Mouse (Mus musculus): ENCODE measurements around the gene Irak3.

Irak3 gene

DNA sequence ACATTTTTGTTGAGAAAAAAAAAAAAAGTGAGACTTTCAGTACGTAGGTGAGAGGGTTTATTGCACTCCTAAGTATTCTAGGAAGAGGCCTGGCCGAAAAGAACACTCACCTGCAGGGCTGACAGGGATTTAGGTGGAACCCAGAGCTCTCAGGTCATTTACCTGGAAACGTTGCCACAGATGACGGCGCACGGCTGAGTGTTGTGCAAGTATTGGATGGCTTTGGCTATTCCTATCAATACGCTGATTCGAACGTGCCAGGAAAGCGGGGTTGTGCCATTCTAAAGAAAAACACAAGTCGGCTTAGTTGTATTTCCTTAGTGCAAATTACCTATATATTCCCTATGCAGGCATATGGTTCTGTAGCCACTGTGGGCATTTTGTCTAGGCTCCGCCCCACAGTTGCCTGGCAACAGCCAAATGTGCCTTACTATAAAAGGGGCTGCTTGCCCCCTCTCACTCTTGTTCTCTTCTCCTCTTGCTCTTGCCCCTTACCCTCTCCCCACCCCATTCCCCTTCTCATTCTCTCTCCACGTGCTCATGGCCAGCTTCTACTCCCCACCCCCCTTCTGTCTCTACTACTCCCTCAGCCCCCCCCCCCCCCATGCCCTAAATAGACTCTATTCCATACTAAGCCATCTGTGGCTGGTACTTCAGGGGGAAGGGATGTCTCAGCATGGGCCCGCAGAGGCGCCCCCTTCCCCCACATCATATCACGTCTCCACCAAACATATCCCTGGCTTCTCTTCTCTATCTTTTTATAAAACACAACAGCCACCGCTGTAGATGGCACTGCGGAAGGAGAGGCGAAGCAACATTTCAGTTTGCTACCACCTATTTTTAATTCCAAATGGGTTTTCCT lies 36.8 kb downstream of the Irak3 start:
- in situ Hi-C loops (cut with MboI, MseI), result no loop called here

DNA sequence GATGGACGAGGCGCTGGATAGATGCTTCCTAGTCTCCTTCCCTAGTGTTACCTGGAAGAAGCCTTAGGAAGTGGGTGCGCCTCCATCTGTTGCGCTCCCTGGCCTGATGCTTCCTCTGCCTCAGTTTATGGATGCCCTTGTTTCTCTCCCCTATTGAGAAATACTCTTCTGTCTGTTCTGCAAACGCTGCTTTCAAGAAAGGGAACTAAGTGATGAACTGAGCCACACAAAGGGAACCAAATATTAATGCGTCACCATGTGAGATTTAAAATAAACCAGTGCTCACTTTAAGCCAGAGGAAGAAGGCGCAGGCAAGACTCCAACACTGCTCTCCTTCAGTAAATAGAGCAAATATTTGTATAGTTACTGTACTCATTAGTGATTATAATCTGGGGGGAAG lies 38.4 kb downstream of the Irak3 start:
- in situ Hi-C loops (cut with MboI, MseI), result no loop called here

DNA sequence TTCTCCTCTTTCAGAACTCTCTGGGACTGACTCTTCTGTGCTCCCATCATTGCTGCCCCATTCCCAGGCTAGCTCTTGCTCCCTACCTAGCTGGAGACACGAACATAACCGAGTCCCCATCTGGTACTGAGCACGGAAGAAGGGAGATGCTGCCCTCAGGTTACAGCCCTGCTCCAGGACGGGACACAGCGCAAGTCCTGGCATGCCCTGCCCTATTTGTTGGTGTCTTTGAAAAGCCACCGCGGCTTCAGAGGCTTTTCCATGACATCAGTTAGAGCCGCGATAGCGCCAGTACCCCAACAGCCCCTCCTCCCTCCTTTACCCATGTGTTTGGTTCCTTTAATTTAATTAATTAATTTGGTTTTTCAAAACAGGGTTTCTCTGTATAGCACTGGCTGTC lies 39.1 kb downstream of the Irak3 start:
- in situ Hi-C loops (cut with MboI, MseI), result no loop called here

DNA sequence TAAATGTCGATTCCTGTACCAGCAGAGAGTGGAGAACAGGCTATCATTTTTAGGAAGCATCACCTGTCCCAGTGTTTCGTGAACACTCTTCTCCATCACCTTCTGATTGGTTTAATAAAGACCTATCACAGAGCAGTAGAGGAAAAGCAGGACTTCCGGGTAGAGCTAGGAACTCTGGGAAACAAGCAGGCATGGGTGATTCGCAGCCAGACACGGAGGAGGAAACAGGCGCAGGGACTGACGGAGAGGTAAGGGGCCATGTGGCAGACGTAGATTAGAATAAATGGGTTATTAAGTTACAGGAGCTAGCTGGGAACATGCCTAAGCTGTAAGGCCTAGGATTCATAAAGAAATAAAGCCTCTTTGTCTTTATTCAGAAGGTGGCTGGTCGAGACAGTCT lies 41.4 kb downstream of the Irak3 start:
- in situ Hi-C loops (cut with MboI, MseI), result no loop called here

DNA sequence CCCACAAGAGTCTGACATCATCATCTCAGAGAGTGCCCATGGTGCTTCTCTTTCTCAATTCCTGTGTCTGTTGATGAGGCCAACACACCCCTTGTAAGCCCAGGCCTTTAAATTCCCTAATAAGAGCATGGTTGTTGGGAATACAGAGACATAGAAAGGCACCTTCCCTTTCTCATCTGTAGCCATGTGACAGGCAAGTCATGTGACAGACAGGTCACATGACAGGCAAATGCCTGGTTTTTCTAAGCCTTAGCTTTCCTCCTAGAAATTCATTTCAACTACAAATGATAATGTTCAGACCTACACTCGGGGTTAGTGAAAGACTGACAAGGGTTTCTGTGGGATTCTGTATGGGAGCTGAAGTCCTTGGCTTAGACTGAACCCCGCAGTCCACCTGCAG lies 48.0 kb downstream of the Irak3 start:
- in situ Hi-C loops (cut with MboI, MseI), result no loop called here

DNA sequence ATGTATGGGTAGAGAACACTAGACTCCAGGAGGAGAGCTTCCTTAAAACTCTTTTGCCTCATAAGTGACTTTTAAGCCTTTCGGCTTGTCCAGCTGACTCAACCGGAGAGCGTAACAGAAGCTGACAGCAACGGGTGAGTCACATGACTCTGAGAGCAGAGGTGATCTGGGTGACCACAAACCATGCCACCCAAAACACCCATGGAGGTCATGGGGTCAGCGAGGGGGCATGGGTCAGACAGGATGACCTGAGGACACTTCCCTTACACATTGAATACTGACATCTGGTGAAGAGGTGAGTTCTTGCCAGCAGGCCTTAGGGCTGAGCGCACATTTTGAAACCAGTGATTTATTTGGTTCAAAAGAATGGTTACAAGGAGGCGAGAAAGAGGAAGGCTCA lies 50.3 kb downstream of the Irak3 start:
- in situ Hi-C loops (cut with MboI, MseI), result no loop called here

DNA sequence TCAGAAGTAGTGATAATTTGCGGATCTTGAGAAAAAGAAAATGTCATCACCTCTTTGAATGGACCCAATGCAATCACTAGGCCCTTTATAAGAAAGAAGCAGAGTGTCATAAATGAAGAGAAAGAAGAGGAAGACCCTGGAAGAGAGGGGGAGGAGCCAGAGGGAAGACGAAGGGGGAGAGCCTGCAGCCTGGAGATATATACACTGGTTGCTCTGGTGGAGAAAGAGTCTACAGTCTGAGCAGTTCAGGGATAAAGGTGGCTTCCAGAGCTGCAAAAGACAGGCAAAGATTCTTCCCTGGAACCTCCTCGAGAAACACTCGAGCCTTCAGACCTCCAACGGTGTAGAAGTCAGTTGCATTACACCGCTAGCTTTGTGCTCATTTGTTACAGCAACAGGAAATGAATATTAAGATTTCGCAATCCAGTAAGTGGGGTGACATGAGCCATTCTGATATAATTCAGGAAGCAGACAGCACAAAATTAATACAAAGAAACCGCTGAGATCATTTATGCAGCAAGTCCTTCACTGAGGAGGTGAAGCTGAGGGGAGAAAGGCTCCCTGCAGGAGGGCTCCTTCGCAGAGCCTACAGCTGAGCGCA lies 60.9 kb downstream of the Irak3 start:
- in situ Hi-C loops (cut with MboI, MseI), result no loop called here

DNA sequence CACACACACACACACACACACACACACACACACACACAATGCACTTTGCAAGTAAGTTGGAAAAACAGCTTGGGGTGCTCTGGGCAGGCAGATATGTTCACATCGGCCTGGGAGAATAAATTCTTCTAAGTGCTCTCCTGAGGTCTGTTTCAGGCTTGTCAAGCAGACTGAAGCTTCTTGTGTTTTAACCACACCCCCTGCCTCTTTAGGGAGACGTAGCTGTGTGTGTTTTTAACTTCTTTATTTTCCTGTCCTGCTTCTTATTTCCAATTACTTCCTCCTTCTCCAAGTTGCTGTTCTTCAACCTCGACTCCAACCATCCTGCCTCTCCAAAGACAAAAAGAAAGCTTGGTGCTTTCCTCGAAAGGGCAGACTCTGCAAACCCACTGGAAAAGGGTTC lies 61.7 kb downstream of the Irak3 start:
- in situ Hi-C loops (cut with MboI, MseI), result no loop called here

DNA sequence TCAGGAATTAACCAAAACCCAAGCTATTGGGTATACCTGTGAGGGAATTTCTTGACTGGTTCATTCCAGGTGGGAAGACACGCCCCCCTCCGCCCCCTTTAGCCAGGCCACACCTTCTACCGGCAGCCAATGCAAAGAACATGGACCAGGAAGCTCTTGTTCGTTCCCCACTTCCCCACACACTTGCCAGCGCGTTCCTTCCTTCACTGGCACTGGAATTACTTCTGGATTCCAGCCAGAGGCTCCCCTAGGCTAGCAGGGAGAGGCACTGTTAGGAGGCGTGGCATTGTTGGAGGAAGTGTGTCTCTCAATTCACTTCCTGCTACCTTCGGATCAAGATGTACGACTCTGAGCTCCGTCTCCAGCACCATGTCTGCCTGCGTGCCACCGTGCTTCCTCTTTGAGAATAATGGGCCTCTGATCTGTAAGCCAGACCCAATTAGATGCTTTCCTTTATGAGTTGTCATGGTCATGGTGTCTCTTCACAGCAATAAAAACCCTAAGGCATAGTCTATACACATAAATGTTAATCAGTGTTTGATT lies 65.8 kb downstream of the Irak3 start:
- in situ Hi-C loops (cut with MboI, MseI), result no loop called here

DNA sequence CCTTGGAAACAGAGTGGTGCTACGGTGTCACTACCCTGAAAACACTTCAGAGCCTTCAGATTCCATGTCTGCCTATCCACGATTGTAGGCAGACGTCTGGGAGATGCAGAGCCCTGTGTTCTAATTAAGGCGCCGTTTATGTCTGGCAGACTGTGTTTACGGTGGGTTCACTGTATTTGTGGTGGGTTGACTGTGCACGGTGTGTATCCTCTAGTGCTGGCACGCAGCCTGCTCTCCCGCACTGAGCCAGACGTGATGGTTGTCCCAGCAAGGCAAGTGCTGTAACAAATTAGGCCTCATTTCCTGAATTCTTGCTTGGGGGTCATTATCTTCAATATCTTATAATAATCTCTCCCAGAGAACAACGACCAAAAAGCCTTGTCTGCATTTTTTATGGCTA lies 68.2 kb downstream of the Irak3 start:
- in situ Hi-C loops (cut with MboI, MseI), result no loop called here

DNA sequence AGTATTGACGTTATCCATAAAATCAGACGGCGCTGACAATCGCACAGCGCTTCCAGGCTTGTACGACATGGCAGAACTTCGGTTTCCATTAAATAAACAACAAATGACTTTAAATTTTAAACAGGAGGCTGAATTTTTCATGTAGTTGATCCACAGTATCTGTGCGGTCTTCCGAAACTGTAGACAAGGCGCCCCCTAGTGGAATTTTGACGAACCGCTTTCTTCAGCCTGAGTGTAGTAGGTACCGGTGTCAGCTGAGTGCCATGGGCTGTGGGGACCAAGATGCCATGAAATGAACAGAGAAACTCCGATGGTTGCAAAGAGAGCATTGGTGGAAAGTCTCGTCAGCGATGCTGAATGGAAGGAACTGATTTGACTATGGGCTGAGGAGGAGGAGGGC lies 71.3 kb downstream of the Irak3 start:
- in situ Hi-C loops (cut with MboI, MseI), result no loop called here

DNA sequence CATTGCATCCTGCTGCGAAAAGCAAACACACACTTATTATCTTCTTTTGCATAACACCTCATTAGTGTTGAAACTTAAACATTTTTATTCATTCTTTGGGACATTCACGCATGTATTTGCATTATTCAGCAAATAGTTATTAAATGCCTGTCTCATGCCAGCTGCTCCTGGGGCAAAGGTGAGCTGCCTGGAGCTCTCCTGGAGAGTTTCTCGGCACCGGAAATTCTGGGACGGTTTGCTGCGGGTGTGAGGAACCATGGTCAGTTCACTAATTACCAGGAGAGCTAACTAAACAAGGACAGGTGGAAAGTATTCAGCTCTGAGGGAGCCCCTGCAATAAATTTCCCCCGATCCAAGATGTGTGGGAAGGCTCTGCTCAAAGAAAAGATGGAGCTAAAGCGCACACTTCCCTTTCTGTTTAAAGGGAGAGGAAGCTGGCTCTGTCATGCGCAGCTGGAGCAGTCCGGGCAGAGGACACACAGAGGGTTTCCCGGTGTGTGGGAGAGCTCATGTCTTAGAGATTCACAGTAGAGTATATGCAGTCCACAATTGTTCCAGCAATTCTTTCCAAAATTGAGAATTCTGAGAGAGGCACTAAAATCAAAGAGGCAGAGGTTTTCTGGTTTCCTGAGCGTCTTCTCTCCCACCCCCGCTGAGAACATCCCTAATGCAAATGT lies 73.2 kb downstream of the Irak3 start:
- in situ Hi-C loops (cut with MboI, MseI), result loop anchor here (10.0 kb wide), 1 partner anchor 324 kb away; no protein-coding TSS in a partner anchor

DNA sequence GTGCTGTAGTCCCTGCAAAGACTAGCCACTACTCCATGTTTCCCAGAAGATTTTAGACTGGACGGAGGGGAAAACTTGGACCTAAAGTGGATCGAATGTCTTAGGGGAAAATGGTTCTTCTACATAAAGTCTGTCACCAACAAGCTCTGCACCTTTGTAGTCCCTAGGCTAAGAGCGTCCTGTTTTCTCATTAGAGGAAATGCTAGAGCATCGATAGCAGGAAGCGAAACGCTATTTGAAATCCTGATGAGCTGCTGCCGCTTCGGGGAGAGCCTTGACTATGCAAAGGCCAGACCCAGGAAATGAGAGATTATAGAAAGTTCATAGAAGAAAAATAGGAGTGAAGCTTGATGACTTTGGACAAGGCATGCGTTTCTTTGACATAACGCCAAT lies 76.5 kb downstream of the Irak3 start:
- in situ Hi-C loops (cut with MboI, MseI), result loop anchor here (10.0 kb wide), 1 partner anchor 321 kb away; no protein-coding TSS in a partner anchor

DNA sequence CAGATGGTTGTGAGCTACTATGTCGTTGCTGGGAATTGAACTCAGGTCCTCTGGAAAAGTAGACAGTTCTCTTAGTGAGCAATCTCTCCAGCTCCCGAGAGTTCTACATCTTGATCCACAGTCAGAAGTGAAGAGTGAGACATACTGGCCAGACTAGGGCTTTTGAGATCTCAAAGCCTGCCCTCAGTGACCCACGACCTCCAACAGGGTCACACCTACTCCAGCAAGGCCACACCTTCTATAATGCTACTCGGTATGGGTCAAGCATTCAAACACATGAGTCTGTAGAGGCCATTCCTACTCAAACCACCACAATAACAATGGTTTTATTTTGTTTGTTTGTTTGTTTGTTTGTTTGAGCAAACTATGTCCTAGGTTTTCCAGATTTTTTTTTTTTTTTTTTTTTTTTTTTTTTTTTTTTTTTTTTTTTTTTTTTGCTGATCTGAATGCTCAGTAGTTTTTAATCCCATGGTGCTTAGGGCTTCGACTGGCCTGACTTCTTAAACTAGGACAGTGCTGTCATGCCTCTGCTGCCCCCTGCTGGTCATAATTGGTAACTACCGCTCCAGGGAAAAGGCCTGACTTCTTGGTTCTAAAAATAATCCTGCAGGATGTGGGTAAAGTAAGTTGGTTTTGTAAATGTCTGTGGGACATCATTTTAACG lies 77.0 kb downstream of the Irak3 start:
- in situ Hi-C loops (cut with MboI, MseI), result loop anchor here (10.0 to 25.0 kb wide), 2 partner anchors 320 to 888 kb away; partner anchors contain the start of gene Cand1

DNA sequence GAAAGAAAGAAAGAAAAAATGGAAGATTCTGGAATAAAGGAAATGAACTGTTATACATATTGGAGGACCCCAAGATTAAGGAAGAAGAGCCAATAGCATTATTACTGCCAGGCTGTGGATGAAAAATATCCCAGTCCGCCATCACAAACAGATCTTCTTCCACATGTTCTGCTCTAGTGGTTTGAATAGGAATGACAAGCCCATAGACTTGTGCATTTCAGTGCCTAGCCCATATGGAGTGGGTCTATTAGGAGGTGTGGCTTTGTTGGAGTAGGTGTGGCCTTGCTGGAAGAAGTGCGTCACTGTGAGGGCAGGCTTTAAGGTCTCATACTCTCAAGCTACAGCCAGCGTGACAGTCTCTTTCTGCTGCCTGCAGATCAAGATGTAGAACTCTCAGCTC lies 78.2 kb downstream of the Irak3 start:
- in situ Hi-C loops (cut with MboI, MseI), result loop anchor here (10.0 to 25.0 kb wide), 2 partner anchors 319 to 886 kb away; partner anchors contain the start of gene Cand1

DNA sequence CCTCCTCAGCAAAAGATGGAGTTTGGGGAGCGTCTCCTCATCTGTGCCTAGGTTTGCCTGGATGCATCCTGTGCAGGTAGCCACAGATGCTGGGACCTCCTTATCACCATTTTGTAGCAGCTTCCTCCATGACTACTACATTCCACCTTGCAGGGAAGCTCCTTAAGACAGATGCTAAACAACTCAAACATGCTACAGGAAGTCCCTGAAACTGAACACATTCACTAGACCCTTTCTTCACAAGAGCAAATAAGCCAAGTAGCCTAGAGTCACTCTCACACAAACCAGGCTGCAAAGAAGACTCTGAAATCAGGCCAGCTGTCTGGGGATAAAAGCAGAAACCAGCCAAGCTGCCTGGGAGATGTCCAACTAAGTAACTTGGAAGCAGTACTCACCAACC lies 86.7 kb downstream of the Irak3 start:
- in situ Hi-C loops (cut with MboI, MseI), result loop anchor here (10.0 to 25.0 kb wide), 2 partner anchors 90 to 878 kb away; partner anchors contain the start of genes Cand1, Irak3 and Tmbim4

DNA sequence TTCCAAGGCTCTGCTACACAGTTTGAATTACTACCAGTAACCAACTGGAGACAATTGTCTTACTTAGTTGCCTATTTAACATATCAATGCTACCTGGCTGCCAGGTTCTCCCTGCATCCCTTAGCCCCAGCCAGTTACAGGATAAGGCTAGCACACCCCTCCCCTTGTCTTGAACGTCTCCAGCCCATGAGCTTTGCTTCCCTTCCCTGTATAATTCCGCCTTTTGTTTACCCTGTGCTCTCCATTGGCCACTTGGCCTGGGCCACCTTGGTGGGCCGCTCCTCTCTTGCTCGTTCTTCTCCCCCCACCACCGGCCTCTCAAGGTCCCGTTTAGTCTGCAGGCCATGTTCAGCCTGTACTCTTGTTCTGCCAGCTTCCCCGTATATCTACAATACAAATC lies 87.4 kb downstream of the Irak3 start:
- in situ Hi-C loops (cut with MboI, MseI), result loop anchor here (10.0 to 25.0 kb wide), 2 partner anchors 90 to 877 kb away; partner anchors contain the start of genes Cand1, Irak3 and Tmbim4

DNA sequence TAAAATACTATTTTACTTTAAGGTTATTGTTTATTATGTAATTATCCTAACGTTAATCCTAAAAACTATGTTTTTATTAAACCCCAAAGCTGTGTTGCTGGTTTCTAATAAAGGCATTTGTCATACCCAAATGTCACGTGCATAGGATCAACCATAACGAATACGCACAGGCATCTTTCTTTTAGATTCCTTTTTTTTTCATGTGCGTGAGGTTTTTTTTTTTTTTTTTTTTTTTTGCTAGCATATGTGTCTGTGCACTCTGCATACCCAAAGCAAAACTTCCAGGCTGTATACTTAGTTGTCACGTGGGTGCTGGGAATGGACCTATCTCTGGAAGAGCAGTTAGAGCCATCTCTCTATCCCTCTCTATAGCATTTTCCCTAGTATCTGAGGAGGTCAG lies 88.0 kb downstream of the Irak3 start:
- in situ Hi-C loops (cut with MboI, MseI), result loop anchor here (10.0 to 25.0 kb wide), 2 partner anchors 91 to 877 kb away; partner anchors contain the start of genes Cand1, Irak3 and Tmbim4

DNA sequence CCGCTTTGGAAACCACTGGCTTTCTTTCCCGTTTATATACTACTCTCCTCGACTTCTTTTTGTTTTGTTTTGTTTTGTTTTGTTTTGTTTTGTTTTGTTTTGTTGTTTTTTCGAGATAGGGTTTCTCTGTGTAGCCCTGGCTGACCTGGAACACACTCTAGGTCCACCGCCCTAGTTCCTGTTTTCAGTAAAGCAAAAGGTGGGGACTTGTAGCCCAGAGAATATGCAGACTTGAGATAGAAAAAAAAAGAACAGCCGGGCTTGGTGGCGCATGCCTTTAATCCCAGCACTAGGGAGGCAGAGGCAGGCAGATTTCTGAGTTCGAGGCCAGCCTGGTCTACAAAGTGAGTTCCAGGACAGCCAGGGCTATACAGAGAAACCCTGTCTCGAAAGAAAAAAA lies 88.4 kb downstream of the Irak3 start:
- in situ Hi-C loops (cut with MboI, MseI), result loop anchor here (10.0 to 25.0 kb wide), 2 partner anchors 91 to 876 kb away; partner anchors contain the start of genes Cand1, Irak3 and Tmbim4

DNA sequence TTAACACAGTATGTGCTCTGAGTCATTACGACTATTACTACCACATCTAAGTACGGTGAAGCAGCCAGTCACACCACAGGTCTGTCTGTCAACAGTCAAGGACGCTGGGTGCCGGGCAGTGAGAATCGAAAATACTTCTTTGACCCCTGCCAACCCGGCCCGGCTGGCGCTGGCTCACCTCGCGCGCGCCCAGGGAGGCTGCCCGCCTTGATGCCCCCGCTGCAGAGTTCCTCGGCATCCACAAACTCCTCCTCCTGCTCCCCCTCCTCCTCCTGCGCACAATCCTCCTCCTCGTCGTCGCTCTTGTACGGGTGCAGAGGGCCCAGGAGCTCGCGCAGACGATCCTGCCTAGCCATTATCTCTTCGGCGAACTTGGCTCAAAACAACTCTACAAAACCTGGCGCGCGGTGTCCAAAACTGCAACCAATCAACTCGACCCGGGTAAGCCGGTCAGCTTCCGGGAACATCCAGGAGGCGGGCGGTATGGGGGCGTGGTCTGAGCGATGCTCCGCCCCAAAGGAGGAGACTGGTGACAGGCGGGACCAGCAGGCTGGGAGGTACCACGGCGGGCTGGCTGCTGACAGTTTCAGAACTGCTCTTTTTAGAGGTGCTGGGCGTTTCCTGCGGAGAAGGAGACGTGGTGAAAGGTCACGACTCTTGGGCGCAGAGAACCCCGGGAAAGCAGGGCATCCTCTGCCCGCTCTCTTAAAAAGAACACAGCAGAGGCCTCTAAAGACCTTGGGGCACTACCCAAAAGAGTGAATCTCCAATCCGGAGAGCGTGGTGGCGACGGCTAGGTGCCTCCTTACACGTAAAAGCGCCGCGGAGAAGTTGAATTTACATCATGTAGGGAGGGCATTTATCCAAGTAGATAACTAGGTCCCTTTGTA lies 89.2 kb downstream of the Irak3 start, which contains the start of gene Helb:
Helb (minus strand) TSS at position 481 of the 890 bp plus-strand sequence.
- in situ Hi-C loops (cut with MboI, MseI), result loop anchor here (10.0 to 25.0 kb wide), 2 partner anchors 92 to 875 kb away; partner anchors contain the start of genes Cand1, Irak3 and Tmbim4
